Mouse (Mus musculus) intestine, postnatal 0 days (tissue): ENCODE measurements around the gene Tmem151b. TPM values are rescaled to one million over a fixed set of nuclear protein-coding genes. Genes with fewer than 3 reads are reported as not detected.

Experiments
- ATAC-seq: fragments of 200-750 bp; cut with Nextera tagmentation; 2 replicates; pipeline ENCODE4 v1.8.0; 2017; ENCODE audit warnings: mild to moderate bottlenecking, moderate TSS enrichment, moderate library complexity
- H3K27ac ChIP-seq: fragments of 300-500 bp; sonication (generic); 2 replicates; pipeline ENCODE4 v1.5.1; 2014; ENCODE audit warnings: mild to moderate bottlenecking, low read depth, low read length, moderate library complexity
- H3K27me3 ChIP-seq: fragments of 300-500 bp; sonication (generic); replicated peaks from 2 replicates; pipeline ENCODE4 v1.6.1; 2014; ENCODE audit warnings: low read length, mixed read lengths; ENCODE audit not compliant: control insufficient read depth, insufficient read depth
- H3K36me3 ChIP-seq: fragments of 300-500 bp; sonication (generic); 2 replicates; pipeline ENCODE4 v1.6.1; 2014; ENCODE audit warnings: mild to moderate bottlenecking, moderate library complexity; ENCODE audit not compliant: control insufficient read depth, insufficient read depth
- H3K4me1 ChIP-seq: fragments of 300-500 bp; sonication (generic); replicated peaks from 2 replicates; pipeline ENCODE4 v1.6.1; 2014; ENCODE audit warnings: antibody characterized with exemption, low read length, mixed read lengths; ENCODE audit not compliant: control insufficient read depth, insufficient read depth
- H3K4me2 ChIP-seq: fragments of 300-500 bp; sonication (generic); replicated peaks from 2 replicates; pipeline ENCODE4 v1.6.1; 2014; ENCODE audit warnings: low read depth, mild to moderate bottlenecking, moderate library complexity
- H3K4me3 ChIP-seq: fragments of 300-500 bp; sonication (generic); 2 replicates; pipeline ENCODE4 v1.5.1; 2014; ENCODE audit warnings: low read depth, low read length
- H3K9ac ChIP-seq: fragments of 300-500 bp; sonication (generic); 2 replicates; pipeline ENCODE4 v1.6.1; 2014; ENCODE audit warnings: mild to moderate bottlenecking, low read depth, low read length
- H3K9me3 ChIP-seq: fragments of 300-500 bp; sonication (generic); 2 replicates; pipeline ENCODE4 v1.6.1; 2016; ENCODE audit warnings: mixed run types; ENCODE audit not compliant: control insufficient read depth
- CTCF ChIP-seq: sonication (generic); IDR thresholded peaks from 2 replicates; pipeline ENCODE4 v1.5.1; 2016; ENCODE audit warnings: low read depth, mild to moderate bottlenecking, control low read depth, antibody characterized with exemption, moderate library complexity
- WGBS: fragments of 180-500 bp; shearing (Covaris S2); extraction: QIAGEN DNeasy Blood & Tissue Kit; methylation state at CpG from one replicate; pipeline ENCODE4 v1.1.7; 2014; 5-methylcytosine and 5-hydroxymethylcytosine counted together
- polyA plus RNA-seq: library from polyadenylated mRNA; unstranded; fragments of >200 nt; fragmentation: Nextera tagmentation; extraction: Ambion mirVana; gene quantifications from 2 replicates; pipeline ENCODE4 v1.2.1, GENCODE M21; 2015

Tmem151b gene
- polyA plus RNA-seq, 1 experiment from 2014 or later = 0.68 TPM

- Histone ChIP-seq H3K27me3 (no peaks in the 10 kb centered on the region), H3K4me1 (peaks cover 15% of the 10 kb centered on the region), H3K4me3 (peak overlapping the region; percentile 53), H3K27ac (no peak overlapping the region), H3K9me3 (no peaks in the 10 kb centered on the region), H3K4me2 (peak overlapping the region; percentile 92), H3K36me3 (0 out of 2 replicates have a peak, but pooled peaks cover 2% of the 10 kb centered on the region), H3K9ac (peak overlapping the region; percentile 49; the same call in 1 of the 2 replicates)
- WGBS = under 1% methylated on average over 57 of the region's 58 CpGs
- ATAC-seq = peak; percentile 55; the same call in 1 of the 2 replicates
- TF ChIP-seq CTCF = peak; percentile 13
These were observed 45.6 kb upstream of the Tmem151b start for GRCm38 (mm10) chr17:45594881-45595735.

DNA sequence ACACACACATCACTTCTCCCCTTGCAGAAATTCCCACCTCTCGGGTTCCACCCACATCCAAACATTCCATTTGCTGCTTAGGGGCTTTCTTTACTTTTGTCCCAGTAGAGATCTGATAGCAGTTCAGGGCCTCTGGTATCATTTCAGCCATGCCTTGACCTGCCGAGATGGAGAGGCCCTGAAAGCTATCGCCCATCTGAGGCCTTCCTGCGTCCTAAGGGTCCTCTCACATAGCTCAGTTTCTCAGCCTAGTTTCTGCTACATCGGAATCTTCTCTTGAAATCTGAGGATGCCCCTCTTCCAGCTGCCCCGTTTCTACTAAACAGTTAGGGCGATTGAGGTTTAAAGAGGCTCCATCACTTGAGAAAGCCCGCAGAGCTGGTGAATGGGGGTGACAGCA lies 44.7 kb upstream of the Tmem151b start:
- peak overlapping the region; percentile 92 for H3K4me2 ChIP-seq
- no peak for ATAC-seq
- H3K36me3 ChIP-seq = peaks cover 11% of the 10 kb centered on the region; the same call in 1 of the 2 replicates
- no peaks in the 10 kb centered on the region for H3K9me3 ChIP-seq
- no peak overlapping the region for H3K27ac ChIP-seq
- H3K4me1 ChIP-seq = peaks cover 15% of the 10 kb centered on the region
- no peak for TF ChIP-seq CTCF
- WGBS = 57% methylated on average over 8 of the region's 8 CpGs
- no peaks in the 10 kb centered on the region for H3K27me3 ChIP-seq
- no peak overlapping the region for H3K9ac ChIP-seq
- H3K4me3 ChIP-seq = peak overlapping the region; percentile 53

- Histone ChIP-seq H3K27ac (no peak overlapping the region), H3K4me2 (peak overlapping the region; percentile 13; the same call in 1 of the 2 replicates), H3K4me3 (no peak overlapping the region), H3K4me1 (peaks cover 15% of the 10 kb centered on the region), H3K36me3 (peaks cover 17% of the 10 kb centered on the region; the same call in 1 of the 2 replicates), H3K9me3 (no peaks in the 10 kb centered on the region), H3K9ac (no peak overlapping the region), H3K27me3 (no peaks in the 10 kb centered on the region)
- peak; percentile 50 for TF ChIP-seq CTCF
- WGBS = 42% methylated on average over 8 of the region's 8 CpGs
- no peak for ATAC-seq
These were observed 44.0 kb upstream of the Tmem151b start for GRCm38 (mm10) chr17:45593479-45593878.

- Histone ChIP-seq H3K4me3 (no peak overlapping the region), H3K9ac (no peak overlapping the region), H3K27ac (0 out of 2 replicates have a peak overlapping the region, but pooled peaks have one; percentile 15), H3K4me1 (peaks cover 15% of the 10 kb centered on the region), H3K27me3 (no peaks in the 10 kb centered on the region), H3K4me2 (peak overlapping the region; percentile 24), H3K36me3 (peaks cover 21% of the 10 kb centered on the region; the same call in 1 of the 2 replicates), H3K9me3 (no peaks in the 10 kb centered on the region)
- ATAC-seq = no peak
- 60% methylated on average over 8 of the region's 8 CpGs for WGBS
- no peak for TF ChIP-seq CTCF
These were observed 43.3 kb upstream of the Tmem151b start for GRCm38 (mm10) chr17:45592606-45593431.

DNA sequence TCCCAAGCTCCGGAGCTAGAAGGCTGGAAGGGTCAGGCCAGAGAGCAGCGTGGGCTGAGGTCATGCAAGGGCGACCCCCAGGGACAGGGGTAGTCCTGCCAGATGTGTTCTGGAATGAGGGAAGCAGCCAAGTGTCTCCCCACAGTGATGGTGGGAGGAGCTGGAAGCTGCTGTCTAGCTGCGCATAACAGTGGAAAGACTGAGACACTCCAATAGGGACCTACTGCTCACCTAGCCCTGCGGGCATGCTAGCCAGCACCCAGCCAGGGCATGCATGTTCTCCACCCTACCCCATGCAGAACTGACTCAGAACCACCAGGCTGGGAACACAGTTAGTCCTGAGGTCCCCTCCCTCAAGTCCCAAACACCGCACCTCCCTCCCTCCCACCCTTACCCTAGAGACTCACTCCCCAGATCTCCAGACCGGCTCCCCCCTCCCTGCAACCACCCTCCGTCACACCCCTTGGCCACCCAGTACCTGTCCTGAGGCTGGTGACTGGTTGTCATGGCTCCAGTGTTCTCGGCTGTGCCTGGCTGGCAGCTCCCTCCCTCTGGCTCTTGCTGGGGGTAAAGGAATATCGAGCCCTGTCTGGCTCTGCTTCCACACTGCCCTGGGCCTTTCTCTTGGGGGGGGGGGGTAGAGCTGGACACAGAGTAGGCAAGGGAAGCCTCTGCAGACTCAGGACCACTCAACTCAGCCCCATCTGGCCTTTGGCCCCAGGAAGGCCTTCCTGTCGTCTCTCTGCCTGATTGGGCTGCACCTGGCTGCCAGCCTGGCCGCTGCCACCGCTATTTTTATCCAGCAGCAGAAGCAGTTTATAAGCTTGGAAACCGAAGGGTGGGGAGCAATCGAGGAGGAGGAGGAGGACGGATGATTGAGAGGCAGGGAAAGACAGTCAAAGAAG lies 42.5 kb upstream of the Tmem151b start:
- Histone ChIP-seq H3K4me1 (peaks cover 15% of the 10 kb centered on the region), H3K27me3 (no peaks in the 10 kb centered on the region), H3K4me3 (no peak overlapping the region), H3K9me3 (no peaks in the 10 kb centered on the region), H3K27ac (no peak overlapping the region), H3K4me2 (peak overlapping the region; percentile 24), H3K9ac (no peak overlapping the region), H3K36me3 (peaks cover 26% of the 10 kb centered on the region; the same call in 1 of the 2 replicates)
- WGBS = 53% methylated on average over 16 of the region's 16 CpGs
- no peak for TF ChIP-seq CTCF
- ATAC-seq = no peak
